In the genomic region with DNA sequence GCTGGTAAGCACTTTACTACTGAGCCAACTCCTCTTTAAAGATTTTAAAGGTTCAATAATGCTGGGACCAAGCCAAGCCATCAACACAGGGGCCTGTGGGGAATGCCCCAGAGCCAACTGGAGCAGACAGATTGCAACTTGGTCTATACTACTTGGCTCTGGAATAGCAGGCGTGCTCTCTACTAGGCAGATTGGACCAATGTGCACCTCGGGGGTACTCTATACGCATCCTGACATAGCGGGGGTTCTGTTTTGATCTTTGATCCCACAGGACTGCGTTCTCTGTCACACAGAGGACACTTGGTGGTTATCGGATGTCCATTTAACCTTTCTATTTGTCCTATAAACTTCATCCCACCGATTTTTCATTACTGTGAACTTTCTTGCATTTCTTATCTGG, we compare ENCODE assay signal across 8 mouse cellular contexts. TPM values are rescaled to one million over a fixed set of nuclear protein-coding genes. Genes with fewer than 3 reads are reported as not detected.
DNase-seq lines count a peak whose midpoint lies in the region; ATAC-seq and TF ChIP-seq lines count a peak whose summit lies in the region.

No protein-coding gene starts in this region.

- H3K4me2 ChIP-seq in kidney, postnatal 0 days (ENCODE audit: low read length), result peak overlapping the region; percentile 95
- peak overlapping the region; percentile 95; the same call in 1 of the 2 replicates for H3K4me2 ChIP-seq in forebrain, embryonic 11.5 days (ENCODE audit: low read depth, low read length, severe bottlenecking)
- peak overlapping the region; percentile 86; the same call in 1 of the 2 replicates for H3K4me2 ChIP-seq in limb, embryonic 11.5 days (ENCODE audit: low read depth, severe bottlenecking)
- peak overlapping the region; percentile 92 for H3K4me2 ChIP-seq in neural tube, embryonic 13.5 days

- no peak overlapping the region for H3K9ac ChIP-seq in kidney, postnatal 0 days (ENCODE audit: low read depth, low read length)
- no peak overlapping the region for H3K9ac ChIP-seq in forebrain, embryonic 11.5 days (ENCODE audit: low read length)
- H3K9ac ChIP-seq in limb, embryonic 11.5 days (ENCODE audit: low read length), result no peak overlapping the region
- H3K9ac ChIP-seq in neural tube, embryonic 13.5 days, result peak overlapping the region; percentile 76; the same call in 1 of the 2 replicates

- no peak for TF ChIP-seq POLR2A in kidney, adult 2 months (IDR thresholded peaks at IDR 0.05; ENCODE audit: low read depth, low read length)

- no peak for DNase-seq in kidney, postnatal 0 days (ENCODE audit: low spot score)
- DNase-seq in kidney, adult 2 months, result no peak
- no peak for DNase-seq in forebrain, embryonic 11.5 days (ENCODE audit: low spot score)
- DNase-seq in limb, embryonic 11.5 days (ENCODE audit: low spot score), result peak; percentile 26
- no peak for DNase-seq in T-cell, adult 2 months (ENCODE audit: low spot score)
- DNase-seq in layer of hippocampus, adult 11-12 months (ENCODE audit: low spot score), result no peak

- peaks cover 15% of the 10 kb centered on the region for H3K27me3 ChIP-seq in kidney, postnatal 0 days (ENCODE audit: insufficient read depth, low read length)
- H3K27me3 ChIP-seq in kidney, adult 2 months (replicated peaks; ENCODE audit: control insufficient read depth, insufficient read depth, low read length), result peaks cover 3% of the 10 kb centered on the region
- H3K27me3 ChIP-seq in forebrain, embryonic 11.5 days (ENCODE audit: control insufficient read depth, insufficient read depth, low read length), result peaks cover 16% of the 10 kb centered on the region
- H3K27me3 ChIP-seq in limb, embryonic 11.5 days (ENCODE audit: control insufficient read depth, insufficient read depth, low read length), result no peaks in the 10 kb centered on the region; the same call in 1 of the 2 replicates
- peaks cover 22% of the 10 kb centered on the region for H3K27me3 ChIP-seq in neural tube, embryonic 13.5 days

- WGBS in kidney, postnatal 0 days, result 24% methylated on average over 7 of the region's 7 CpGs
- 21% methylated on average over 7 of the region's 7 CpGs for WGBS in kidney, adult 2 months
- 23% methylated on average over 7 of the region's 7 CpGs for WGBS in forebrain, embryonic 11.5 days
- 21% methylated on average over 7 of the region's 7 CpGs for WGBS in limb, embryonic 11.5 days
- 23% methylated on average over 7 of the region's 7 CpGs for WGBS in neural tube, embryonic 13.5 days

- H3K4me3 ChIP-seq in kidney, postnatal 0 days (replicated peaks; ENCODE audit: low read depth, low read length), result peak overlapping the region; percentile 67; the same call in 1 of the 2 replicates
- no peak overlapping the region for H3K4me3 ChIP-seq in kidney, adult 2 months (ENCODE audit: insufficient read depth, low read depth, low read length)
- H3K4me3 ChIP-seq in forebrain, embryonic 11.5 days (ENCODE audit: low read depth, low read length), result no peak overlapping the region; the same call in 1 of the 2 replicates
- peak overlapping the region; percentile 76 for H3K4me3 ChIP-seq in limb, embryonic 11.5 days (ENCODE audit: low read depth, low read length)
- H3K4me3 ChIP-seq in neural tube, embryonic 13.5 days, result peak overlapping the region; percentile 74

- H3K9me3 ChIP-seq in kidney, postnatal 0 days (replicated peaks; ENCODE audit: low read length), result no peaks in the 10 kb centered on the region
- no peaks in the 10 kb centered on the region for H3K9me3 ChIP-seq in forebrain, embryonic 11.5 days (ENCODE audit: control insufficient read depth, low read length)
- H3K9me3 ChIP-seq in limb, embryonic 11.5 days (ENCODE audit: control insufficient read depth, low read length), result no peaks in the 10 kb centered on the region
- H3K9me3 ChIP-seq in neural tube, embryonic 13.5 days, result no peaks in the 10 kb centered on the region

- no peaks in the 10 kb centered on the region for H3K36me3 ChIP-seq in kidney, postnatal 0 days (ENCODE audit: insufficient read depth, low read length)
- H3K36me3 ChIP-seq in kidney, adult 2 months (ENCODE audit: control insufficient read depth, insufficient read depth, low read length), result no peaks in the 10 kb centered on the region
- no peaks in the 10 kb centered on the region for H3K36me3 ChIP-seq in forebrain, embryonic 11.5 days (ENCODE audit: control insufficient read depth, insufficient read depth, low read length)
- H3K36me3 ChIP-seq in limb, embryonic 11.5 days (ENCODE audit: control insufficient read depth, insufficient read depth, low read length), result no peaks in the 10 kb centered on the region
- H3K36me3 ChIP-seq in neural tube, embryonic 13.5 days, result no peaks in the 10 kb centered on the region

- TF ChIP-seq CTCF in kidney, postnatal 0 days (IDR thresholded peaks at IDR 0.05; ENCODE audit: low read depth), result no peak
- no peak for TF ChIP-seq CTCF in kidney, adult 2 months (conservative IDR thresholded peaks at IDR 0.05; ENCODE audit: insufficient read depth, insufficient read length, low read depth, low read length)

- ATAC-seq in kidney, postnatal 0 days (replicated peaks; ENCODE audit: low FRiP score, low read depth), result no peak
- ATAC-seq in forebrain, embryonic 11.5 days (replicated peaks; ENCODE audit: low FRiP score), result peak; percentile 22; the same call in 1 of the 2 replicates
- peak; percentile 61 for ATAC-seq in limb, embryonic 11.5 days (ENCODE audit: insufficient number of reproducible peaks, low FRiP score, low TSS enrichment, low read depth)
- peak; percentile 19; the same call in 1 of the 2 replicates for ATAC-seq in neural tube, embryonic 13.5 days (ENCODE audit: low read depth)
- no peak for ATAC-seq in inflammation-experienced regulatory T-cells, adult 6 months

- H3K4me1 ChIP-seq in kidney, postnatal 0 days (replicated peaks; ENCODE audit: insufficient read depth, low read length), result no peaks in the 10 kb centered on the region
- no peaks in the 10 kb centered on the region for H3K4me1 ChIP-seq in kidney, adult 2 months (ENCODE audit: control insufficient read depth, insufficient read depth, low read length)
- no peaks in the 10 kb centered on the region for H3K4me1 ChIP-seq in forebrain, embryonic 11.5 days (replicated peaks; ENCODE audit: control insufficient read depth, insufficient read depth, low read length)
- 0 out of 2 replicates have a peak, but pooled peaks cover 3% of the 10 kb centered on the region for H3K4me1 ChIP-seq in limb, embryonic 11.5 days (ENCODE audit: control insufficient read depth, insufficient read depth, low read length)
- H3K4me1 ChIP-seq in neural tube, embryonic 13.5 days (replicated peaks), result no peaks in the 10 kb centered on the region; the same call in 1 of the 2 replicates

- H3K27ac ChIP-seq in kidney, postnatal 0 days, result no peak overlapping the region
- no peak overlapping the region for H3K27ac ChIP-seq in kidney, adult 2 months (ENCODE audit: insufficient read depth, low read depth, low read length)
- no peak overlapping the region for H3K27ac ChIP-seq in forebrain, embryonic 11.5 days (ENCODE audit: low read depth, low read length)
- no peak overlapping the region for H3K27ac ChIP-seq in limb, embryonic 11.5 days (replicated peaks; ENCODE audit: low read depth, low read length)
- H3K27ac ChIP-seq in neural tube, embryonic 13.5 days (replicated peaks), result no peak overlapping the region

RNA-seq across cellular contexts. Expression of gene Bves, which starts 0.6 kb away (rescaled TPM):
- 0.91 and 0.93 TPM in 2 replicates for polyA plus RNA-seq in kidney, postnatal 0 days (2015; fragmentation: Nextera tagmentation; extraction: Ambion mirVana)
- 0.07 and 0.34 TPM in 2 replicates for polyA plus RNA-seq in kidney, adult 2 months (2012; rRNA removed)
- polyA plus RNA-seq in forebrain, embryonic 11.5 days (2014; fragmentation: Nextera tagmentation; extraction: Ambion mirVana), result 1.5 and 2.4 TPM in 2 replicates
- polyA plus RNA-seq in limb, embryonic 11.5 days (2014; fragmentation: Nextera tagmentation; extraction: Ambion mirVana), result 10.1 and 11.2 TPM in 2 replicates
- polyA plus RNA-seq in neural tube, embryonic 13.5 days (2015; fragmentation: Nextera tagmentation; extraction: Ambion mirVana), result 3.6 and 5.1 TPM in 2 replicates
- polyA plus RNA-seq in inflammation-experienced regulatory T-cells, adult 6 months (2017; shearing (Covaris generic)), result not detected

Comparison
In these comparisons a context has a peak if more than half of its experiments do, and no peak if none do; other contexts are left out.
1. H3K4me3 ChIP-seq: peak in kidney, postnatal 0 days (single experiment), limb, embryonic 11.5 days (single experiment) and neural tube, embryonic 13.5 days (single experiment); none in kidney, adult 2 months (single experiment) and forebrain, embryonic 11.5 days (single experiment).
2. ATAC-seq: peak in forebrain, embryonic 11.5 days (single experiment), limb, embryonic 11.5 days (single experiment) and neural tube, embryonic 13.5 days (single experiment); none in kidney, postnatal 0 days (single experiment) and inflammation-experienced regulatory T-cells, adult 6 months (single experiment).
3. Peak in every context shown above with its lines, with median percentiles within 50 percentile points of each other: H3K4me2 ChIP-seq.